Mouse (Mus musculus): Measurements from ENCODE around the gene Pklr. TPM values are rescaled to one million over a fixed set of nuclear protein-coding genes. Genes with fewer than 3 reads are reported as not detected.

Pklr gene
- polyA plus RNA-seq, 1 experiment from 2014 or later: 0.66 TPM

- Histone ChIP-seq H3K4me1 (ENCODE audit: control insufficient read depth, insufficient read depth, low read length) (peaks cover 15% of the 10 kb centered on the region), H3K27me3 (ENCODE audit: control insufficient read depth, insufficient read depth, low read length) (peaks cover 4% of the 10 kb centered on the region; the same call in 1 of the 2 replicates), H3K9ac (replicated peaks; ENCODE audit: low read depth, low read length) (peak within 1 kb of the TSS; percentile 93), H3K36me3 (ENCODE audit: control insufficient read depth, insufficient read depth, low read length) (peaks cover 22% of the 10 kb centered on the region), H3K9me3 (ENCODE audit: control insufficient read depth, low read length) (no peaks in the 10 kb centered on the region), H3K4me2 (ENCODE audit: low read depth, low read length) (peak within 1 kb of the TSS; percentile 71), H3K4me3 (ENCODE audit: low read depth, low read length) (peak within 1 kb of the TSS; percentile 91), H3K27ac (ENCODE audit: low read depth, low read length) (peak within 1 kb of the TSS; percentile 93)
- ATAC-seq (ENCODE audit: low read depth): peak; percentile 96
- WGBS: 1% methylated on average over 72 of the region's 79 CpGs
Observed at GRCm38 (mm10) chr3:89164506-89165267, 28.7 kb downstream of the Pklr start, which contains the start of gene Clk2. Gene Clk2 (plus strand): TSS chr3:89164795.

GRCm38 (mm10) chr3:89165268-89165870 lies 29.4 kb downstream of the Pklr start:
- WGBS: 28% methylated on average over 12 of the region's 12 CpGs
- H3K9me3 ChIP-seq (ENCODE audit: control insufficient read depth, low read length): no peaks in the 10 kb centered on the region
- peak overlapping the region; percentile 71 for H3K4me2 ChIP-seq (ENCODE audit: low read depth, low read length)
- no peak; the same call in 1 of the 2 replicates for ATAC-seq (ENCODE audit: low read depth)
- peaks cover 2% of the 10 kb centered on the region; the same call in 1 of the 2 replicates for H3K27me3 ChIP-seq (ENCODE audit: control insufficient read depth, insufficient read depth, low read length)
- peaks cover 26% of the 10 kb centered on the region for H3K36me3 ChIP-seq (ENCODE audit: control insufficient read depth, insufficient read depth, low read length)
- peak overlapping the region; percentile 91 for H3K4me3 ChIP-seq (ENCODE audit: low read depth, low read length)
- H3K4me1 ChIP-seq (ENCODE audit: control insufficient read depth, insufficient read depth, low read length): peaks cover 15% of the 10 kb centered on the region
- peak overlapping the region; percentile 93 for H3K27ac ChIP-seq (ENCODE audit: low read depth, low read length)
- peak overlapping the region; percentile 93 for H3K9ac ChIP-seq (replicated peaks; ENCODE audit: low read depth, low read length)

DNA sequence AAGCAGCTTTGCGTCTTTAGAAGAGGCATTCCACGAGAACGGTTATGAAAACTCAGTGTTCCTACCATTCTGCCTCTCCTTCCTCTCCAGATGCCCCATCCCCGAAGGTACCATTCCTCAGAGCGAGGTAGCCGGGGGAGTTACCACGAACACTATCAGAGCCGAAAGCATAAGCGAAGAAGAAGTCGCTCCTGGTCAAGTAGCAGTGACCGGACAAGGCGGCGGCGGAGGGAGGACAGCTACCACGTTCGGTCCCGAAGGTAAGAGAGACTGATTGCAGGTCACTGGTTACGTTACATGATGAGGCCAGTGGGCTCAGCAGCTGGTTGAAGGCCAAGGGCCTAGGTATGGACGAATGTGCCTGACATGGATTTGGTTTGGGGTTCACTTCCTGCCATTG lies 31.0 kb downstream of the Pklr start:
- H3K4me2 ChIP-seq (ENCODE audit: low read depth, low read length): no peak overlapping the region
- WGBS: 98% methylated on average over 19 of the region's 19 CpGs
- no peak for ATAC-seq (ENCODE audit: low read depth)
- H3K4me1 ChIP-seq (ENCODE audit: control insufficient read depth, insufficient read depth, low read length): peaks cover 15% of the 10 kb centered on the region
- H3K27me3 ChIP-seq (ENCODE audit: control insufficient read depth, insufficient read depth, low read length): peaks cover 2% of the 10 kb centered on the region; the same call in 1 of the 2 replicates
- peaks cover 32% of the 10 kb centered on the region for H3K36me3 ChIP-seq (ENCODE audit: control insufficient read depth, insufficient read depth, low read length)
- no peak overlapping the region for H3K4me3 ChIP-seq (ENCODE audit: low read depth, low read length)
- H3K9ac ChIP-seq (replicated peaks; ENCODE audit: low read depth, low read length): no peak overlapping the region
- H3K9me3 ChIP-seq (ENCODE audit: control insufficient read depth, low read length): no peaks in the 10 kb centered on the region
- H3K27ac ChIP-seq (ENCODE audit: low read depth, low read length): no peak overlapping the region

DNA sequence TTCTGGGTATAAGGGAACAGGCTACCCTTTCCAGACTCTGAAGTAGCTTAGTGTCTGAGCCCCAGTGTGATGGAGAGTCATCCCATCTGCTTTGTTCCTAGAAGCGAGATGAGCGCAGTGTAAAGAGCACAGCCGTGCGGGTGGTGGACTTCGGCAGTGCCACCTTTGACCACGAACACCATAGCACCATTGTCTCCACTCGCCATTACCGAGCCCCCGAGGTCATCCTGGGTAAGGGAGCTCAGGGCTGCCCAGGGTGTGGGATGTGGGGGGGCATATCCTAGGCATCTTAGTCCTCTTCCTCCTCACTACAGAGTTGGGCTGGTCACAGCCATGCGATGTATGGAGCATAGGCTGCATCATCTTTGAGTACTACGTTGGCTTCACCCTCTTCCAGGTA lies 38.9 kb downstream of the Pklr start:
- peaks cover 57% of the 10 kb centered on the region for H3K36me3 ChIP-seq (ENCODE audit: control insufficient read depth, insufficient read depth, low read length)
- no peak for ATAC-seq (ENCODE audit: low read depth)
- no peak overlapping the region for H3K27ac ChIP-seq (ENCODE audit: low read depth, low read length)
- no peaks in the 10 kb centered on the region for H3K9me3 ChIP-seq (ENCODE audit: control insufficient read depth, low read length)
- H3K9ac ChIP-seq (replicated peaks; ENCODE audit: low read depth, low read length): no peak overlapping the region
- no peaks in the 10 kb centered on the region for H3K27me3 ChIP-seq (ENCODE audit: control insufficient read depth, insufficient read depth, low read length)
- no peak overlapping the region for H3K4me2 ChIP-seq (ENCODE audit: low read depth, low read length)
- H3K4me3 ChIP-seq (ENCODE audit: low read depth, low read length): no peak overlapping the region
- peaks cover 11% of the 10 kb centered on the region for H3K4me1 ChIP-seq (ENCODE audit: control insufficient read depth, insufficient read depth, low read length)
- WGBS: 93% methylated on average over 11 of the region's 11 CpGs

DNA sequence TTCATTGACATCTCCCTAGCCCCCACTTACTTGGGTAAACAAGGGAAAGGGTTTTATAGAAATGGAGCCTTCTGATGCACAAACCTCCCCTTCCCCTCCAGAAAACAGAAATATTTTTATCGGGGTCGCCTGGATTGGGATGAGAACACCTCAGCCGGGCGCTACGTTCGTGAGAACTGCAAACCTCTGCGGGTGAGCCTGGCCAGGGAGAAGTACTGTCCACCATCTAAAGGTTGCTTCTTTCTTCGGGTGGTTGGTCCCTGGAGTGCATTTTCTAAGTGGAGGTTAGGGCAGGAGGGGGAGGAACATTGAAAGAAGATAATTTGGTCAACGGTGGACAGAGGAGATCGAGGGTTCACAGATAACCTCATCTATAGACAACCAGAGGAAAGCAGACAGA lies 39.6 kb downstream of the Pklr start:
- H3K36me3 ChIP-seq (ENCODE audit: control insufficient read depth, insufficient read depth, low read length): peaks cover 59% of the 10 kb centered on the region

DNA sequence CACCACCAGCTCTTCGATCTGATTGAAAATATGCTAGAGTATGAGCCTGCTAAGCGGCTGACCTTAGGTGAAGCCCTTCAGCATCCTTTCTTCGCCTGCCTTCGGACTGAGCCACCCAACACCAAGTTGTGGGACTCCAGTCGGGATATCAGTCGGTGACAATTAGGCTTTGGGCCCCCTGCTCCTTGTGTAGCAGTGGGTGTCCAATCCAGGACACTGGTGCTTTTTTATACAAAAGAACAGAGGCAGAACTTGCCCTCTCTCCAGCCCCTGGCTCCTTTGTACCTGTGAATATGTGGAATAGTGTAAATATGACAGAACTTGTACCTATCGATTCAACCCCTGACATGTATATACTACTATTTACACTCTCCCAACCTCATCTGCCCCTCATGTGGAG lies 40.5 kb downstream of the Pklr start:
- no peak overlapping the region for H3K4me3 ChIP-seq (ENCODE audit: low read depth, low read length)
- H3K4me2 ChIP-seq (ENCODE audit: low read depth, low read length): no peak overlapping the region
- peaks cover 11% of the 10 kb centered on the region for H3K4me1 ChIP-seq (ENCODE audit: control insufficient read depth, insufficient read depth, low read length)
- H3K9me3 ChIP-seq (ENCODE audit: control insufficient read depth, low read length): no peaks in the 10 kb centered on the region
- ATAC-seq (ENCODE audit: low read depth): no peak
- no peaks in the 10 kb centered on the region for H3K27me3 ChIP-seq (ENCODE audit: control insufficient read depth, insufficient read depth, low read length)
- WGBS: 83% methylated on average over 7 of the region's 7 CpGs
- H3K36me3 ChIP-seq (ENCODE audit: control insufficient read depth, insufficient read depth, low read length): peaks cover 61% of the 10 kb centered on the region
- H3K27ac ChIP-seq (ENCODE audit: low read depth, low read length): no peak overlapping the region
- no peak overlapping the region for H3K9ac ChIP-seq (replicated peaks; ENCODE audit: low read depth, low read length)

More for the DNA sequence above, 39.6 kb downstream of the Pklr start:
- no peak overlapping the region for H3K27ac ChIP-seq (ENCODE audit: low read depth, low read length)
- 94% methylated on average over 10 of the region's 10 CpGs for WGBS
- H3K4me3 ChIP-seq (ENCODE audit: low read depth, low read length): no peak overlapping the region
- H3K4me2 ChIP-seq (ENCODE audit: low read depth, low read length): no peak overlapping the region
- no peak overlapping the region for H3K9ac ChIP-seq (replicated peaks; ENCODE audit: low read depth, low read length)
- no peaks in the 10 kb centered on the region for H3K9me3 ChIP-seq (ENCODE audit: control insufficient read depth, low read length)
- ATAC-seq (ENCODE audit: low read depth): no peak
- peaks cover 11% of the 10 kb centered on the region for H3K4me1 ChIP-seq (ENCODE audit: control insufficient read depth, insufficient read depth, low read length)
- H3K27me3 ChIP-seq (ENCODE audit: control insufficient read depth, insufficient read depth, low read length): no peaks in the 10 kb centered on the region

- Histone ChIP-seq H3K27ac (ENCODE audit: low read depth, low read length) (peak within 1 kb of the TSS; percentile 36), H3K9me3 (ENCODE audit: control insufficient read depth, low read length) (no peaks in the 10 kb centered on the region), H3K27me3 (ENCODE audit: control insufficient read depth, insufficient read depth, low read length) (no peaks in the 10 kb centered on the region), H3K36me3 (ENCODE audit: control insufficient read depth, insufficient read depth, low read length) (peaks cover 57% of the 10 kb centered on the region), H3K4me2 (ENCODE audit: low read depth, low read length) (peak within 1 kb of the TSS; percentile 87), H3K4me3 (ENCODE audit: low read depth, low read length) (peak within 1 kb of the TSS; percentile 58), H3K9ac (replicated peaks; ENCODE audit: low read depth, low read length) (peak within 1 kb of the TSS; percentile 66), H3K4me1 (ENCODE audit: control insufficient read depth, insufficient read depth, low read length) (peaks cover 11% of the 10 kb centered on the region)
- under 1% methylated on average over 43 of the region's 43 CpGs for WGBS
- peak; percentile 96 for ATAC-seq (ENCODE audit: low read depth)
Observed at GRCm38 (mm10) chr3:89177242-89178106, 41.5 kb downstream of the Pklr start, which contains the start of gene Scamp3. Gene Scamp3 (plus strand): TSS chr3:89177473.

DNA sequence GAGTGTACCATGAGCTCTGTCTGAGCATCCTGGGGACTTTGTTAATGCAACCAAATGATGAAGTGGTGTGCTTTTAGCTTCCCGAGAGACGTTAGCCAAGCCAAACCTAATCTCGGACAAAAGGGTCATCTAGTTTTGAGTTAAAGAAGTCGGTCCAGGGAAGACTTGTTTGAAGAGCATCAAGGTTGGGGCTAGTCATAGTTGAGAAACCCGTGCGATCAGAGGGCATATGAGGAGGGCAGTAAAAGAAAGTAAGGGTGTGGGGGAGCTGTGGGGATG lies 42.1 kb downstream of the Pklr start:
- H3K4me1 ChIP-seq (ENCODE audit: control insufficient read depth, insufficient read depth, low read length): peaks cover 15% of the 10 kb centered on the region
- no peaks in the 10 kb centered on the region for H3K27me3 ChIP-seq (ENCODE audit: control insufficient read depth, insufficient read depth, low read length)
- peaks cover 51% of the 10 kb centered on the region for H3K36me3 ChIP-seq (ENCODE audit: control insufficient read depth, insufficient read depth, low read length)
- H3K27ac ChIP-seq (ENCODE audit: low read depth, low read length): peak overlapping the region; percentile 36; the same call in 1 of the 2 replicates
- ATAC-seq (ENCODE audit: low read depth): no peak
- peak overlapping the region; percentile 58 for H3K4me3 ChIP-seq (ENCODE audit: low read depth, low read length)
- H3K9me3 ChIP-seq (ENCODE audit: control insufficient read depth, low read length): no peaks in the 10 kb centered on the region
- 6% methylated on average over 6 of the region's 6 CpGs for WGBS
- H3K9ac ChIP-seq (replicated peaks; ENCODE audit: low read depth, low read length): peak overlapping the region; percentile 66
- peak overlapping the region; percentile 87 for H3K4me2 ChIP-seq (ENCODE audit: low read depth, low read length)
